Mouse (Mus musculus) MEL (cell line): ENCODE results near the gene Vgll4. TPM values are rescaled to one million over a fixed set of nuclear protein-coding genes. Genes with fewer than 3 reads are reported as not detected.

Source experiments
- DNase-seq: peaks from one replicate; pipeline ENCODE4 v3.0.0; 2011; ENCODE audit warnings: low read depth, low spot score
- H3K27ac ChIP-seq: 2 replicates; pipeline ENCODE4 v1.5.1; 2012; ENCODE audit warnings: low read depth, mild to moderate bottlenecking, control low read depth, low read length, moderate library complexity; ENCODE audit not compliant: control insufficient read depth
- H3K27me3 ChIP-seq, 2 experiments: fragments of 150-350 bp in 1 of 2; sonication (generic) in 1 of 2; 2 replicates each; pipeline ENCODE4 v1.6.1; 2012; ENCODE audit warnings: low read length in 2 of 2, mild to moderate bottlenecking in 2 of 2, improper control_type of control experiment in 1 of 2, moderate library complexity in 1 of 2; ENCODE audit not compliant: insufficient read depth in 2 of 2, control insufficient read depth in 1 of 2
- H3K36me3 ChIP-seq, 2 experiments: 2 replicates each; pipeline ENCODE4 v1.6.1; 2012 to 2014; ENCODE audit warnings: low read length in 2 of 2, improper control_type of control experiment in 1 of 2, inconsistent platforms in 1 of 2, mild to moderate bottlenecking in 1 of 2; ENCODE audit not compliant: insufficient read depth in 2 of 2, control insufficient read depth in 1 of 2
- H3K4me1 ChIP-seq, 2 experiments: fragments of 150-350 bp in 1 of 2; sonication (generic) in 1 of 2; 2 replicates each; pipeline ENCODE4 v1.6.1; 2012; ENCODE audit warnings: low read length in 2 of 2, improper control_type of control experiment in 1 of 2, mild to moderate bottlenecking in 1 of 2; ENCODE audit not compliant: insufficient read depth in 2 of 2, control insufficient read depth in 1 of 2
- H3K4me3 ChIP-seq, 2 experiments: fragments of 150-350 bp in 1 of 2; sonication (generic) in 1 of 2; 2 replicates each; pipeline ENCODE4 v1.5.1; 2012; ENCODE audit warnings: low read depth in 2 of 2, low read length in 2 of 2, mild to moderate bottlenecking in 2 of 2, moderate library complexity in 2 of 2, control low read depth in 1 of 2, improper control_type of control experiment in 1 of 2; ENCODE audit not compliant: control insufficient read depth in 1 of 2, insufficient read depth in 1 of 2
- H3K79me2 ChIP-seq: 2 replicates; pipeline ENCODE4 v1.6.1; 2012; ENCODE audit warnings: mild to moderate bottlenecking, low read length, moderate library complexity; ENCODE audit not compliant: control insufficient read depth, poor library complexity, insufficient read depth
- H3K9ac ChIP-seq: 2 replicates; pipeline ENCODE4 v1.6.1; 2012; ENCODE audit warnings: low read depth, mild to moderate bottlenecking, control low read depth, low read length, moderate library complexity; ENCODE audit not compliant: control insufficient read depth, poor library complexity, severe bottlenecking
- H3K9me3 ChIP-seq: fragments of 150-350 bp; sonication (generic); replicated peaks from 2 replicates; pipeline ENCODE4 v1.6.1; 2012; ENCODE audit warnings: mild to moderate bottlenecking, low read length, improper control_type of control experiment, moderate library complexity; ENCODE audit not compliant: insufficient read depth
- E2F4 ChIP-seq: IDR thresholded peaks from 2 replicates; pipeline ENCODE4 v1.6.1; 2011; ENCODE audit warnings: low read depth, low read length, improper control_type of control experiment, borderline replicate concordance
- ELF1 ChIP-seq: IDR thresholded peaks from 2 replicates; pipeline ENCODE4 v1.6.1; 2014; ENCODE audit warnings: low read depth, mild to moderate bottlenecking, inconsistent platforms, low read length, improper control_type of control experiment, moderate library complexity
- GABPA ChIP-seq: IDR thresholded peaks from 2 replicates; pipeline ENCODE4 v1.6.1; 2012; ENCODE audit warnings: low read depth, mild to moderate bottlenecking, inconsistent platforms, low read length, improper control_type of control experiment, moderate library complexity
- MAFK ChIP-seq: IDR thresholded peaks from 2 replicates; pipeline ENCODE4 v1.6.1; 2011; ENCODE audit warnings: low read depth, mild to moderate bottlenecking, low read length, improper control_type of control experiment, borderline replicate concordance
- MAZ ChIP-seq: IDR thresholded peaks from 2 replicates; pipeline ENCODE4 v1.6.1; 2012; ENCODE audit warnings: low read depth, mild to moderate bottlenecking, inconsistent platforms, low read length, improper control_type of control experiment
- MEF2A ChIP-seq: IDR thresholded peaks from 2 replicates; pipeline ENCODE4 v1.6.1; 2014; ENCODE audit warnings: low read depth, mild to moderate bottlenecking, inconsistent platforms, low read length, improper control_type of control experiment; ENCODE audit not compliant: poor library complexity, insufficient replicate concordance, severe bottlenecking; ENCODE audit errors: extremely low read depth
- MYB ChIP-seq: IDR thresholded peaks from 2 replicates; pipeline ENCODE4 v1.6.1; 2011; ENCODE audit warnings: mild to moderate bottlenecking, low read depth, low read length, improper control_type of control experiment
- MYC ChIP-seq: IDR thresholded peaks from 2 replicates; pipeline ENCODE4 v1.6.1; 2011; ENCODE audit warnings: low read depth, mild to moderate bottlenecking, low read length, improper control_type of control experiment, moderate library complexity
- NRF1 ChIP-seq: IDR thresholded peaks from 2 replicates; pipeline ENCODE4 v1.6.1; 2014; ENCODE audit warnings: low read depth, mild to moderate bottlenecking, inconsistent platforms, low read length, improper control_type of control experiment, moderate library complexity; ENCODE audit not compliant: poor library complexity, insufficient read depth, severe bottlenecking
- POLR2AphosphoS5 ChIP-seq: IDR thresholded peaks from 2 replicates; pipeline ENCODE4 v1.6.1; 2012; ENCODE audit warnings: low read depth, borderline replicate concordance, mild to moderate bottlenecking, inconsistent platforms, low read length, moderate library complexity, mixed read lengths
- RAD21 ChIP-seq: IDR thresholded peaks from 2 replicates; pipeline ENCODE4 v1.6.1; 2011; ENCODE audit warnings: mild to moderate bottlenecking, low read depth, low read length, improper control_type of control experiment
- TAL1 ChIP-seq: IDR thresholded peaks from 2 replicates; pipeline ENCODE4 v1.6.1; 2012; ENCODE audit warnings: mild to moderate bottlenecking, inconsistent platforms, low read length, moderate library complexity, mixed read lengths
- UBTF ChIP-seq: IDR thresholded peaks from 2 replicates; pipeline ENCODE4 v1.6.1; 2012; ENCODE audit warnings: low read depth, mild to moderate bottlenecking, inconsistent platforms, low read length, improper control_type of control experiment, moderate library complexity, borderline replicate concordance; ENCODE audit not compliant: insufficient read depth
- USF1 ChIP-seq: IDR thresholded peaks from 2 replicates; pipeline ENCODE4 v1.6.1; 2014; ENCODE audit warnings: low read depth, mild to moderate bottlenecking, inconsistent platforms, low read length, improper control_type of control experiment, moderate library complexity
- USF2 ChIP-seq, 2 experiments: IDR thresholded peaks; 2 replicates each; pipeline ENCODE4 v1.6.1; 2011 to 2012; ENCODE audit warnings: improper control_type of control experiment in 2 of 2, low read length in 2 of 2, borderline replicate concordance in 1 of 2, inconsistent platforms in 1 of 2, low read depth in 1 of 2, mild to moderate bottlenecking in 1 of 2; ENCODE audit not compliant: insufficient read depth in 1 of 2
- ZKSCAN1 ChIP-seq: IDR thresholded peaks from 2 replicates; pipeline ENCODE4 v1.6.1; 2012; ENCODE audit warnings: low read depth, mild to moderate bottlenecking, inconsistent platforms, low read length, improper control_type of control experiment, moderate library complexity
- polyA plus RNA-seq, 2 experiments: library from polyadenylated mRNA; stranded (reverse) in 1 of 2; unstranded in 1 of 2; fragments of >175 nt in 1 of 2; fragments of >200 nt in 1 of 2; gene quantifications; 2 replicates each; pipeline versions ENCODE4 v1.2.1 to v1.2.4; 2012; ENCODE audit warnings: low replicate concordance in 2 of 2, low read depth in 1 of 2; ENCODE audit not compliant: insufficient read length in 2 of 2, insufficient read depth in 1 of 2, missing spikeins in 1 of 2
- total RNA-seq: library from RNA; depleted of rRNA; stranded (reverse); fragments of 300-350 nt; gene quantifications from 2 replicates; pipeline ENCODE4 v1.2.3, GENCODE M21; 2012

Gene Vgll4
- total and polyA plus RNA-seq, 3 experiments: 18.1 to 21.5 TPM; not detected in 1

DNA sequence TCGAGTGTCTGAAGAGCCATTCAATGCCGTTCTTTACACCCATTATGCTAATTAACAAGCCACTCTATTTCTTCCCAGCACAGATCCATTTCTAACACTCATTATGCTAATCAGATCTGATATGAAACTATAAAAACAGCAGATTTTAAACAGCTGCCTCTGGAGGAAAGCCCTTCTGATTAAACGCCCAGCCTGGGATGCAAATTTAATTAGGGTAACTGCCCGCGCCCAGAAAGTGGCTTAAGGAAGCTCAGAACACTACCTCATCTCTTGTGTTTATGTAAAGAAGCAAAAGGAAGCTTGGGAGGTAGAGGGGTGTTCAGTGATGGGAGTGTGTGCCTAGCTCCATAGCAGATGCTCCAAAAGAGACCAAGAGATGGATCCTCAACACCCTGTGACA lies 17.4 kb downstream of the Vgll4 start:
- Histone ChIP-seq H3K4me1 (no peaks in the 10 kb centered on the region), H3K9ac (no peak overlapping the region), H3K4me3 (no peak overlapping the region), H3K36me3 (no peaks in the 10 kb centered on the region), H3K27ac (no peak overlapping the region), H3K27me3 (no peaks in the 10 kb centered on the region), H3K79me2 (no peaks in the 10 kb centered on the region), H3K9me3 (no peaks in the 10 kb centered on the region)
- no peak for DNase-seq
- no peak for TF ChIP-seq ZKSCAN1

GRCm38 (mm10) chr6:114944456-114945438 lies 25.0 kb downstream of the Vgll4 start:
- no peak overlapping the region for H3K9ac ChIP-seq
- no peaks in the 10 kb centered on the region for H3K9me3 ChIP-seq
- H3K27me3 ChIP-seq: no peaks in the 10 kb centered on the region
- TF ChIP-seq UBTF: no peak
- TF ChIP-seq POLR2AphosphoS5: no peak
- TF ChIP-seq USF1: no peak
- no peak for TF ChIP-seq MYC
- TF ChIP-seq NRF1: no peak
- TF ChIP-seq MEF2A: no peak
- no peak for TF ChIP-seq ELF1
- no peak for TF ChIP-seq MAZ
- TF ChIP-seq RAD21: no peak
- TF ChIP-seq TAL1: no peak
- no peak for TF ChIP-seq USF2 (IDR thresholded peaks at IDR 0.05; ENCODE audit: borderline replicate concordance in 1 of 2, insufficient read depth in 1 of 2, low read depth in 1 of 2, low read length in 2 of 2)
- TF ChIP-seq MYB: no peak
- no peak for TF ChIP-seq E2F4
- no peak for TF ChIP-seq GABPA
- no peak for TF ChIP-seq MAFK
- H3K27ac ChIP-seq: no peak overlapping the region
- no peak overlapping the region for H3K4me3 ChIP-seq
- H3K36me3 ChIP-seq: no peaks in the 10 kb centered on the region
- H3K4me1 ChIP-seq: no peaks in the 10 kb centered on the region
- no peak for DNase-seq
- no peaks in the 10 kb centered on the region for H3K79me2 ChIP-seq
